Mouse (Mus musculus) forebrain, embryonic 14.5 days (tissue): Measurements from ENCODE around the gene Ccdc88b. TPM values are rescaled to one million over a fixed set of nuclear protein-coding genes. Genes with fewer than 3 reads are reported as not detected.
A peak's percentile ranks its signal among the peaks of the same experiment; 100 is the strongest.

Experiments used
- ATAC-seq: fragments of 200-750 bp; cut with Nextera tagmentation; 2 replicates; pipeline ENCODE4 v1.8.0; 2017; ENCODE audit warnings: mild to moderate bottlenecking, moderate library complexity
- DNase-seq: peaks from one replicate; pipeline ENCODE4 v3.0.0-alpha.2; 2015; ENCODE audit warnings: low spot score
- H3K27ac ChIP-seq: fragments of 300-500 bp; sonication (generic); 2 replicates; pipeline ENCODE4 v1.5.1; 2014; ENCODE audit warnings: low read depth, mild to moderate bottlenecking, control low read depth, low read length, moderate library complexity
- H3K27me3 ChIP-seq: fragments of 300-500 bp; sonication (generic); replicated peaks from 2 replicates; pipeline ENCODE4 v1.6.1; 2014; ENCODE audit warnings: low read length, control low read depth, mixed read lengths; ENCODE audit not compliant: control insufficient read depth, insufficient read depth
- H3K36me3 ChIP-seq: fragments of 300-500 bp; sonication (generic); 2 replicates; pipeline ENCODE4 v1.6.1; 2014; ENCODE audit warnings: low read length, control low read depth; ENCODE audit not compliant: control insufficient read depth, insufficient read depth
- H3K4me1 ChIP-seq: fragments of 300-500 bp; sonication (generic); 2 replicates; pipeline ENCODE4 v1.6.1; 2014; ENCODE audit warnings: antibody characterized with exemption, low read length, control low read depth; ENCODE audit not compliant: control insufficient read depth, insufficient read depth
- H3K4me2 ChIP-seq: fragments of 300-500 bp; sonication (generic); 2 replicates; pipeline ENCODE4 v1.6.1; 2014; ENCODE audit warnings: mild to moderate bottlenecking, control low read depth, low read length
- H3K4me3 ChIP-seq: fragments of 300-500 bp; sonication (generic); 2 replicates; pipeline ENCODE4 v1.5.1; 2014; ENCODE audit warnings: low read depth, low read length, control low read depth
- H3K9ac ChIP-seq: fragments of 300-500 bp; sonication (generic); 2 replicates; pipeline ENCODE4 v1.6.1; 2014; ENCODE audit warnings: mild to moderate bottlenecking, low read length, control low read depth, moderate library complexity
- H3K9me3 ChIP-seq: fragments of 300-500 bp; sonication (generic); replicated peaks from 2 replicates; pipeline ENCODE4 v1.6.1; 2016; ENCODE audit warnings: low read length, control low read depth, mixed read lengths; ENCODE audit not compliant: control insufficient read depth
- WGBS: fragments of 180-500 bp; shearing (Covaris S2); extraction: QIAGEN DNeasy Blood & Tissue Kit; methylation state at CpG from one replicate; pipeline ENCODE4 v1.1.7; 2014; 5-methylcytosine and 5-hydroxymethylcytosine counted together
- polyA plus RNA-seq: library from polyadenylated mRNA; unstranded; fragments of >200 nt; fragmentation: Nextera tagmentation; extraction: Ambion mirVana; gene quantifications from 2 replicates; pipeline ENCODE4 v1.2.1, GENCODE M21; 2014

The Ccdc88b gene
- polyA plus RNA-seq, 1 experiment from 2014 or later: 0.37 TPM

DNA sequence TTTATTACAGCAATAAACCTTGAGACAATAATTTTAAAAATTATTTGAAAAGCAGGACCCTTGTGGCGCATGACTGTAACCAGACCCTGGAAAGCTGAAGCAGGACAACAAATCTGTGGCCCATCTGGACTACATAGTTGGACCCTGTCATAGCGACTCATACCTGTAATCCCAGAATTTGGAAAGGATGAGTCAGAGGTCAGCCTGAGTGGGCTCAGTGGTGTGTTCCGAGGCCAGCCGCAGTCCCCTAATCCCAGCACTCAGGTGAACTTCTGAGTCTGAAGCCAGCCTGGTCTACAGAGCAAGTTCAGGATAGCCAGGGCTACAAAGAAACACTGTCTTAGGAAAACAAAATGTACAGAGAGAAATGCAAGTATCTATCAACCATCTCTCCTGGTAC is 3.4 kb upstream of the Ccdc88b start:
- Histone ChIP-seq H3K9ac (no peak overlapping the region), H3K27ac (no peak overlapping the region), H3K4me2 (no peak overlapping the region), H3K27me3 (no peaks in the 10 kb centered on the region), H3K36me3 (no peaks in the 10 kb centered on the region), H3K4me1 (no peaks in the 10 kb centered on the region), H3K9me3 (no peaks in the 10 kb centered on the region), H3K4me3 (no peak overlapping the region)
- ATAC-seq (no peak), DNase-seq (no peak)
- WGBS: 94% methylated on average over 4 of the region's 4 CpGs

- Histone ChIP-seq H3K4me3 (no peak overlapping the region), H3K27ac (no peak overlapping the region), H3K9me3 (no peaks in the 10 kb centered on the region), H3K4me2 (no peak overlapping the region), H3K36me3 (no peaks in the 10 kb centered on the region), H3K27me3 (0 out of 2 replicates have a peak, but pooled peaks cover under 1% of the 10 kb centered on the region), H3K4me1 (no peaks in the 10 kb centered on the region), H3K9ac (no peak overlapping the region)
- DNase-seq: no peak
- WGBS: 77% methylated on average over 6 of the region's 6 CpGs
- ATAC-seq: no peak
Measured at GRCm38 (mm10) chr19:6860706-6861105, 2.7 kb upstream of the Ccdc88b start.

DNA sequence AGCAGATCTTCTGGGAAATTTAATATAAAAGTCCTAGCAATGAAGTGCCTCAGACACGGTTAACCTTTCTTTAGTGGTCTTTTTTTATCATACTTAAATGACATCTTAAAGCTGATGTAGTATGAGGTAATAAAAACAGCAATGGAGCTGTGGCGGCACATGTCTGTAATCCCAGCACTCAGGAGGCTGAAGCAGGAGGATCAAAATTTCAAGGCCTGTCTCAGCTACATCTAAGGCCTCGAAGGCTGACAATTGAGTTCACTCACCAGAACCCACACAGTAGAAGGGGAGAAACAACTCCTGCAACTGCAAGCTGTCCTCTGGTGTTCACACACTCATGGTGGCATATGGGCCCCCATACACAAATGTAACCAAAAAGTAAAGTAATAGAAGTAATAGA is 2.0 kb upstream of the Ccdc88b start:
- H3K9me3 ChIP-seq: no peaks in the 10 kb centered on the region
- H3K4me2 ChIP-seq: no peak overlapping the region
- H3K27me3 ChIP-seq: 0 out of 2 replicates have a peak, but pooled peaks cover 5% of the 10 kb centered on the region
- no peak overlapping the region for H3K4me3 ChIP-seq
- H3K9ac ChIP-seq: no peak overlapping the region
- H3K27ac ChIP-seq: no peak overlapping the region
- H3K36me3 ChIP-seq: no peaks in the 10 kb centered on the region
- 91% methylated on average over 3 of the region's 3 CpGs for WGBS
- no peak for ATAC-seq
- DNase-seq: no peak
- H3K4me1 ChIP-seq: no peaks in the 10 kb centered on the region

- Histone ChIP-seq H3K9me3 (no peaks in the 10 kb centered on the region), H3K4me3 (no peak overlapping the region), H3K27ac (no peak overlapping the region), H3K36me3 (no peaks in the 10 kb centered on the region), H3K27me3 (0 out of 2 replicates have a peak, but pooled peaks cover 5% of the 10 kb centered on the region), H3K9ac (no peak overlapping the region), H3K4me1 (no peaks in the 10 kb centered on the region), H3K4me2 (no peak overlapping the region)
- ATAC-seq: no peak
- DNase-seq: no peak
- 72% methylated on average over 2 of the region's 2 CpGs for WGBS
Measured at GRCm38 (mm10) chr19:6859032-6859651, 1.1 kb upstream of the Ccdc88b start.

DNA sequence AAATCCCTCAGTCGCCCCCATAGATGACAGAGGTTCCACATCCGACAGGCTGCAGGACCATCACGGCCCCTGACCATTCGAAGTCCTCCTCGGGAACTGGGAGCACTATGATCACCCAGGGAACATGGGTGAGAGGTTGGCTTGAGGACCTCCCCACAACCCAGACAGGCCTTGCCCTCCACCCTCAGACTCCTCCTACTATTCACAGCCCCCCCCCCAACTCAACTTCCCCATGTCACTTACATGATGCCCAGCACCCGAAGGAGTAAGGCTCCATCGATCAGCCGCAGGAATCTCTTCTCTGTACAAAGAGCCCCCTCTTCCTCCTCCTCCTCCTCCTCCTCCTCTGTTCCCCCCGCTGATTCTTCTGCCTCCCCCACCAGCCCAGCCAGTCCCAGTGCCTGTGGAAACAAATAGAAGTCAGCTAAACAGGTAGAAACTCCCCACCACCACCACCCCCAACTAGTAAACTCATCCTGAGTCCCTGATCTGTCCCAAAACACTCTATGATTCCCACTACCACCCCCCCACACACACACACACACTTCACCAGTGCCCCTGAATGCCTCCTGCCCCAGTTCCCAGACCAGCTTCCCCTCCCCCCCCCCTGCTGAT is 513 bp downstream of the Ccdc88b start:
- H3K27ac ChIP-seq: no peak overlapping the region
- DNase-seq: no peak
- ATAC-seq: no peak

DNA sequence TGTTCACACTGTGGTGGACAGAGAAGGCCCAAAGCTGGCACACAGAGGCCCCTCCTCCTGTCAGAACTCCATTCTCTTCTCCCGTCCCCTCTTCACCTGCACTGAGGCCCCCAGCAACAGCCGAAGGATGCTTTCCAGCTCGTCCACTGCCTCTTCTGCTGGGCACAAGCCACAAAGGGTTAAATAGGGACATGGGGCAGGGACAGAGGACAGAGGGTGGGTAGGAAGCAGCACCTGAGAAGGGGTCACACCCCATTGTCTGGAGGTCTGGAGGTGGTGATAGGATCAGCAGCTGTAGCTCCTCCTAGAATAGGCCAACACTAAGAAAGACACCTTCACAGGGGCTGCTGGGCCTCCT is 1.0 kb downstream of the Ccdc88b start:
- Histone ChIP-seq H3K9ac (no peak overlapping the region), H3K4me1 (no peaks in the 10 kb centered on the region), H3K27ac (no peak overlapping the region), H3K9me3 (no peaks in the 10 kb centered on the region), H3K36me3 (no peaks in the 10 kb centered on the region), H3K4me2 (no peak overlapping the region), H3K4me3 (no peak overlapping the region), H3K27me3 (0 out of 2 replicates have a peak, but pooled peaks cover 5% of the 10 kb centered on the region)
- WGBS: 43% methylated on average over 3 of the region's 3 CpGs
- ATAC-seq (no peak), DNase-seq (no peak)

More for the DNA sequence above, 513 bp downstream of the Ccdc88b start:
- Histone ChIP-seq H3K9ac (no peak overlapping the region), H3K9me3 (no peaks in the 10 kb centered on the region), H3K27me3 (0 out of 2 replicates have a peak, but pooled peaks cover 5% of the 10 kb centered on the region), H3K36me3 (no peaks in the 10 kb centered on the region), H3K4me3 (no peak overlapping the region), H3K4me1 (no peaks in the 10 kb centered on the region), H3K4me2 (no peak overlapping the region)
- 76% methylated on average over 9 of the region's 9 CpGs for WGBS

DNA sequence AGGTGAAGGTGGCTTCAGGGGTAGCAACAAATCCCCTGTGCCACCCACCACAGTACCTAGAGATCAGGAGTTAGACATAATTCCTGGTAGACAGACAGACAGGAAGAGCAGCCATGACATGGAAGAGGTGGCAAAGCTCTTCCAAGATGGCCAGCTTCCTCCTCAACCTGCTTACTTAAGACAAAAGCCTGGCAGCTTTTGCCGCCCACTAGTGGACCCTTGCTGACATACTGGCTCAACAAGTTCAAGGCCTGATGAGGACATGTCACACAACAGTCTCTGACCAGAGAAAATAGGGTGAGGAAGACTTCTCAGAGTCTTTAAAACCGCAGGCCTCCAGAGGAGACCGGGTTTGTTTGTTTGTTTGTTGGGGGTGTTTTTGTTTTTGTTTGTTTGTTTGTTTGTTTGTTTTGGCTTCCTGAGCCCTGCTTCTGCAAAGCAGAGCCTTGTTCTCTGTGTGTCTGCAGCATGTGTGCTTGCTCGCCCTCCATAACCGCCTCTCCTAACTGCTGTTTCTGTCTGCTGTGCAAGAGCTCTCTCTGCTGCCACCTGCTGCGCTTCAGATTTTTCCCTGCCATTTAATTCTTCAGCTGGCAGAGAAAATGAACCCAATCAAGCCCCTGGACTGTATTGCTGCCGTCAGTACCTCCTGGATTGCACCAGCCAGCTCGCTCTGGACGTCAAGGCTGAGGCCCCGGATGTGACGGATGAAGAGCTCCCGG is 1.6 kb downstream of the Ccdc88b start:
- no peaks in the 10 kb centered on the region for H3K36me3 ChIP-seq
- H3K4me1 ChIP-seq: no peaks in the 10 kb centered on the region
- H3K4me2 ChIP-seq: no peak overlapping the region
- no peaks in the 10 kb centered on the region for H3K9me3 ChIP-seq
- 33% methylated on average over 12 of the region's 12 CpGs for WGBS
- no peak overlapping the region for H3K9ac ChIP-seq
- no peak overlapping the region for H3K4me3 ChIP-seq
- peak; percentile 80 for DNase-seq
- ATAC-seq: peak; percentile 55; the same call in 1 of the 2 replicates
- no peak overlapping the region for H3K27ac ChIP-seq
- 0 out of 2 replicates have a peak, but pooled peaks cover 5% of the 10 kb centered on the region for H3K27me3 ChIP-seq

GRCm38 (mm10) chr19:6855225-6856031 is 2.6 kb downstream of the Ccdc88b start:
- Histone ChIP-seq H3K9me3 (no peaks in the 10 kb centered on the region), H3K36me3 (no peaks in the 10 kb centered on the region), H3K4me2 (peak overlapping the region; percentile 37), H3K27ac (peak overlapping the region; percentile 9; the same call in 1 of the 2 replicates), H3K27me3 (0 out of 2 replicates have a peak, but pooled peaks cover 5% of the 10 kb centered on the region), H3K9ac (peak overlapping the region; percentile 35; the same call in 1 of the 2 replicates), H3K4me1 (no peaks in the 10 kb centered on the region), H3K4me3 (no peak overlapping the region)
- DNase-seq: peak; percentile 55
- peak; percentile 52; the same call in 1 of the 2 replicates for ATAC-seq
- WGBS: 11% methylated on average over 38 of the region's 38 CpGs
